Mouse (Mus musculus): ENCODE measurements around the gene Map1lc3b. TPM values are rescaled to one million over a fixed set of nuclear protein-coding genes. Genes with fewer than 3 reads are reported as not detected.
A peak's percentile ranks its signal among the peaks of the same experiment; 100 is the strongest.

Map1lc3b gene
- 349 and 352 TPM in 2 replicates for polyA plus RNA-seq (2015; fragmentation: Nextera tagmentation; extraction: Ambion mirVana)

DNA sequence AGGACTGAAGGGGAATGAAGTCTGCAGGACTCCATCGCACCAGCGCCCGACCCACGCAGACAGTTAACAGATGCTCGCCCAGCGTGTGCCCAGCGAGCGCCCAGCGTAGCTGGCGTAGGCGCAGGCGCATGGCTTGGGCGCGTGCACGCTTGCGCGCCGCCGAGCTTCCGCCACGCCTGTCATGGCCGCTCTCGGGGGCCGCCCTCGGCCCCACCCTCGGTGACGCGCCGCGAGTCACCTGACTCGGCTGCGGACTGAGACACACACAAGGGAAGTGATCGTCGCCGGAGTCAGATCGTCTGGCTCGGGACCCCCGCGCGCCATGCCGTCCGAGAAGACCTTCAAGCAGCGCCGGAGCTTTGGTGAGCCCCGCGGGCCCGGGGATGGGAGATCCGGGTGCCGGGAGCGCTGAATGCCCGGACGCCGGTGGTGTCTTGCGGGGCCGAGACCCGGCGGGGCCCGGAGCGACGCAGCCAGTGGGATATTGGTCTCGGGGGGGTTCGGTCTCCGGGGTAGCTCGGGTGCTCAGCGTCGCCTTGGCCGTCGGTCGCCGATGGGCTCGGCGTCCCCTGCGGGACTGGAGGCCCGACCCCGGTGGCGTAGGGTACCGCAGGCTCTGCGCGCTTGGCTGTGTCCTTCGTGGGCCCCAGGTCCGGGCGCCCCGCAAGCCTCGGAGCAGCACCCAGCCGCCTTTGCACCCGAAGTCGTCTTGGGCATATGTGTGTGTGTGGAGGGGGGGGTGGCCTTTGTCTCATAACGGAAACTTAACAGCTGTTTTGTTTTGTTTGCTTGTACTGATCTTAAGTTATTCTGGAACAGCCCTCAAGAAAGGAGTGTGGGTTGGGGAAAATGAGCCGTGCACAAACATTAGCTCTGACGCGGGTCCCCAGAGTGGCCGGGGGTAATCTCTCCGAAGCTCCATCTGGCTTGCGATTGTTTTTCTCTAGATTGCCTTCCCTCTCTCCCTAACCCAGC is at the start of gene Map1lc3b:
Map1lc3b (plus strand) TSS at position 159 of the 975 bp plus-strand sequence.
- peaks cover 10% of the 10 kb centered on the region for H3K36me3 ChIP-seq
- no peaks in the 10 kb centered on the region for H3K9me3 ChIP-seq
- H3K27me3 ChIP-seq: no peaks in the 10 kb centered on the region
- H3K4me2 ChIP-seq: peak within 1 kb of the TSS; percentile 87
- ATAC-seq (ENCODE audit: low FRiP score, low read depth): peak; percentile 86
- H3K4me3 ChIP-seq: peak within 1 kb of the TSS; percentile 88
- WGBS: under 1% methylated on average over 93 of the region's 94 CpGs
- H3K27ac ChIP-seq (replicated peaks): peak within 1 kb of the TSS; percentile 84
- peaks cover 33% of the 10 kb centered on the region for H3K4me1 ChIP-seq (replicated peaks)
- peak within 1 kb of the TSS; percentile 85 for H3K9ac ChIP-seq

DNA sequence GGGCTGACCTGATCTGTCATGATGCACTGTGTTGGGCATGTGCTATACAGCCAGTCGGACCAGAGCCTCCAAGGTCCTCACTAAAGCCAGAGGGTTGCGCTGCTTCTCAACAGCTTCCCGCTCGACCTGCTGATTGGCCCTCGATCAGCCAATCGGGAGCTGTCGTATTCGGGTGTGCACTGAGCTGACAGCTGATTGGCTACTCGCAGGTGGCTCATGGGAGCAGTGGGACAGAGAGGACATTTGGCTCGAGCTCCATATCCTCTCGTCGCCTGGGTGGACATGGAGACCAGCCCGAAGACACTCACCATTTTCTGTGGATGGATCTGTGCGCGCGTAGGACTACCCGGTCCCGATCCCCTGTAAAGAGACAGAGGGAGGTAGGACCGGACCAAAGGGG is 48.3 kb upstream of the Map1lc3b start:
- no peak overlapping the region for H3K9ac ChIP-seq
- 82% methylated on average over 19 of the region's 19 CpGs for WGBS

DNA sequence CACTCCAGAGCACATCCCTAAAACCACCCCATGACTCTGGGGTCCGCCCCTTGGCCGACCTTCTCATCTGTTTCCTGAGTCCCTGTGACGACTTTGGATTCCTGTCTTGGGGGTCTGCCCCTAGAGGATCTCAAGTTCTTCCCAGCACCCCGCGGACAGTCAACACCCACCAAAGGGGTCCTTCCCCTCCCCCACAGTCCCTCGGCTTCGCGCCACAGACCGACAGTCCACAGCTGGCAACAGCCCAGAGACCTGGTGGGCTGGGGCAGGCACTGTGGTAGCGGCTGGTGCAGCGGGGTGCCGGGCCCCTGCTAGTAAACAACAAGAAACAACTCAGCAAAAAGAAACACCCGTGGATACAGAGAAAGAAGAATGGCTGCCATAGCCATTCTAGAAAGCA is 47.3 kb upstream of the Map1lc3b start:
- H3K27me3 ChIP-seq: no peaks in the 10 kb centered on the region
- no peaks in the 10 kb centered on the region for H3K9me3 ChIP-seq
- H3K4me1 ChIP-seq (replicated peaks): 0 out of 2 replicates have a peak, but pooled peaks cover 3% of the 10 kb centered on the region
- no peak overlapping the region for H3K4me2 ChIP-seq
- H3K36me3 ChIP-seq: no peaks in the 10 kb centered on the region
- ATAC-seq (ENCODE audit: low FRiP score, low read depth): no peak
- no peak overlapping the region for H3K4me3 ChIP-seq
- H3K27ac ChIP-seq (replicated peaks): no peak overlapping the region
- 47% methylated on average over 13 of the region's 13 CpGs for WGBS
- H3K9ac ChIP-seq: no peak overlapping the region

More for the DNA sequence above, 48.3 kb upstream of the Map1lc3b start:
- H3K27me3 ChIP-seq: no peaks in the 10 kb centered on the region
- H3K4me2 ChIP-seq: no peak overlapping the region
- H3K9me3 ChIP-seq: no peaks in the 10 kb centered on the region
- no peaks in the 10 kb centered on the region for H3K36me3 ChIP-seq
- no peak overlapping the region for H3K4me3 ChIP-seq
- ATAC-seq (ENCODE audit: low FRiP score, low read depth): no peak
- no peaks in the 10 kb centered on the region for H3K4me1 ChIP-seq (replicated peaks)
- no peak overlapping the region for H3K27ac ChIP-seq (replicated peaks)

DNA sequence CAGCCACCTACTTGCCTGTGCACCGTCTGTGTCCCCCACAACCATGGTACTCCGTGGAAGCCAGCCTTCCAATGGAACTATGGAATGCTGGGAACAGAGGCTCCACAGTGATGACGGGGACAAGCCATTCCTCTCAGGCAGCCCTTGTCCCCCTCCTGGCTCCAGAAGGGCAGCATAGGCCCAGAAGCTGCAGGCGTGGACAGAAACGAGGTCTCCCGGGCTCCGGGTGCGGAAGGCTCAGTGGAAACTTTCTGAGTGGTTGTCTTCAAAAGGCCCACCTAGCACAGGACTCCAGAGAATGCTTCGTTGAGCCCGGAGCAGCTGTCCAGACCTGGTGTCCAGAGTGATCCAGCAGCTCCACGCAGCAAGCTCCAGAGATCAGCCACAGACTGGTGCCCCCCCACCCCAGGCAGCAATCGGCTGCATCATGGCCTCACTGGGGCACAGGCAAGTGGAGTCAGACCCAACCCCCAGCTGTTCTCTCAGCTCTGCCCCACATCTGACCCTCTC is 45.8 kb upstream of the Map1lc3b start, which contains the start of gene 1700018B08Rik:
1700018B08Rik (minus strand) TSS at position 45 of the 510 bp plus-strand sequence.
- no peaks in the 10 kb centered on the region for H3K27me3 ChIP-seq
- H3K27ac ChIP-seq (replicated peaks): no peak within 1 kb of the TSS
- WGBS: 89% methylated on average over 12 of the region's 12 CpGs
- H3K4me2 ChIP-seq: no peak within 1 kb of the TSS
- no peaks in the 10 kb centered on the region for H3K9me3 ChIP-seq
- H3K9ac ChIP-seq: no peak within 1 kb of the TSS
- no peak for ATAC-seq (ENCODE audit: low FRiP score, low read depth)
- no peak within 1 kb of the TSS for H3K4me3 ChIP-seq
- H3K36me3 ChIP-seq: no peaks in the 10 kb centered on the region
- 0 out of 2 replicates have a peak, but pooled peaks cover 3% of the 10 kb centered on the region for H3K4me1 ChIP-seq (replicated peaks)

DNA sequence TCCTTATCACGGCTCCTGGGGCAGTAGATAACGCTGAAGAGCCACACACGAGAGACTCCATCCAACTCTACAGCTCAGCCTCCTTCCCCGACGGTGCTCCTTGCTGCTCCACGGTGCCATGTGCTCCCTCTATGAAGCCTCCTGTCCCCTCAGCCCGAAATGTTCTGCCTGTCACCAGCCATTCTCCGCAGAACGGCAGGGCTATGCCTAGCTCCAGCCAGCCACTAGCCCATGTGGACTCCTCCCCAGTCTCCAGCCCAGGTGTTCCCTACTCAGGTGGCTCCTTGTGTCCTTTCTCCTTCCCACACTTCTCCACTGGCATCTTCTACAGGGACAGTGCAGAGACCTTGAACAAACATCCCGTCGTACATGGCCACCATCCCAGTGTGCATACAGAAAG is 45.2 kb upstream of the Map1lc3b start:
- H3K27me3 ChIP-seq: no peaks in the 10 kb centered on the region
- WGBS: 80% methylated on average over 11 of the region's 11 CpGs
- no peaks in the 10 kb centered on the region for H3K9me3 ChIP-seq
- H3K4me3 ChIP-seq: no peak overlapping the region
- H3K36me3 ChIP-seq: no peaks in the 10 kb centered on the region
- H3K4me1 ChIP-seq (replicated peaks): 0 out of 2 replicates have a peak, but pooled peaks cover 3% of the 10 kb centered on the region
- H3K27ac ChIP-seq (replicated peaks): no peak overlapping the region
- H3K4me2 ChIP-seq: no peak overlapping the region
- H3K9ac ChIP-seq: no peak overlapping the region
- no peak for ATAC-seq (ENCODE audit: low FRiP score, low read depth)

DNA sequence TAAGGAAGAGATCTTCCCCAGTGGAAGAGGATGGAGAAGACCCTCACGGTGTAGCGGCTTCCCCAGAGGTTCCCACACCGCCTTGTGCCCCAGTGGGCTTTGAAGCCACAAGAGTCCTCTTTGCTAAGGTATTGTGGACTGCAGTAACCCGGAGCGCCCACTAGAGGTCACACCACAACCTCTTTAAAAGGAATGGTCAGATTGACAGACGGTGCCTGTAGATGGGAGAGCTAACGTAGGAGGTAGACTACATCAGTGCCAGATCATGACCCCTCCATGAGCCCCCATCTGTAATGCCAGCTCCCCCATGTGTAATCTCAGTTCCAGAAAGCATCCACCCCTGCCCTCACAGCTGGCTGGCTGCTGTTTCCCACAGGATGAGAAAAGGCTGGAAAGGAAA is 43.0 kb upstream of the Map1lc3b start:
- no peak overlapping the region for H3K4me3 ChIP-seq
- H3K27ac ChIP-seq (replicated peaks): no peak overlapping the region
- 0 out of 2 replicates have a peak, but pooled peaks cover 3% of the 10 kb centered on the region for H3K4me1 ChIP-seq (replicated peaks)
- H3K27me3 ChIP-seq: no peaks in the 10 kb centered on the region
- 12% methylated on average over 7 of the region's 7 CpGs for WGBS
- no peak overlapping the region for H3K9ac ChIP-seq
- peak; percentile 36; the same call in 1 of the 2 replicates for ATAC-seq (ENCODE audit: low FRiP score, low read depth)
- no peak overlapping the region for H3K4me2 ChIP-seq
- no peaks in the 10 kb centered on the region for H3K9me3 ChIP-seq
- peaks cover 19% of the 10 kb centered on the region for H3K36me3 ChIP-seq

DNA sequence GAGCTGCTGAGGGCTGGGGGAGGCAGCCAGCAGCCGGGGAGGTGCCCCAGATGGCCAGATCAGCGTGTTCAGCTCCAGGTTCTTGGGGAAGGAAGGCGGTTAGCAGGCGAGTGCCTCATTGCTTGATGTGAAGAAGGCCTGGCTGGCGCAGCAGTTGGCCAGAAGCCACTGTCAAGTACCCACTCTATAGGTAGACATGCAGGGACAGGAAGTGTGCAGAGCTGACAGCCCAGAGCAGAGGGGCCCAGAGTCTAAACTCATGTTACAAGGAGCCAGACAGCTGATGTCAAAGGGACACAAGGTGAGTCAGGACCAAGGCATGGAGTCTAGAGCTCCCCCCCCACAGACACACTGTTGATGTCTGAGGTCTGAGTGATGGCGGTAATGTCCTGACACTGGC is 40.1 kb upstream of the Map1lc3b start:
- 92% methylated on average over 6 of the region's 6 CpGs for WGBS
- peaks cover 41% of the 10 kb centered on the region for H3K36me3 ChIP-seq

DNA sequence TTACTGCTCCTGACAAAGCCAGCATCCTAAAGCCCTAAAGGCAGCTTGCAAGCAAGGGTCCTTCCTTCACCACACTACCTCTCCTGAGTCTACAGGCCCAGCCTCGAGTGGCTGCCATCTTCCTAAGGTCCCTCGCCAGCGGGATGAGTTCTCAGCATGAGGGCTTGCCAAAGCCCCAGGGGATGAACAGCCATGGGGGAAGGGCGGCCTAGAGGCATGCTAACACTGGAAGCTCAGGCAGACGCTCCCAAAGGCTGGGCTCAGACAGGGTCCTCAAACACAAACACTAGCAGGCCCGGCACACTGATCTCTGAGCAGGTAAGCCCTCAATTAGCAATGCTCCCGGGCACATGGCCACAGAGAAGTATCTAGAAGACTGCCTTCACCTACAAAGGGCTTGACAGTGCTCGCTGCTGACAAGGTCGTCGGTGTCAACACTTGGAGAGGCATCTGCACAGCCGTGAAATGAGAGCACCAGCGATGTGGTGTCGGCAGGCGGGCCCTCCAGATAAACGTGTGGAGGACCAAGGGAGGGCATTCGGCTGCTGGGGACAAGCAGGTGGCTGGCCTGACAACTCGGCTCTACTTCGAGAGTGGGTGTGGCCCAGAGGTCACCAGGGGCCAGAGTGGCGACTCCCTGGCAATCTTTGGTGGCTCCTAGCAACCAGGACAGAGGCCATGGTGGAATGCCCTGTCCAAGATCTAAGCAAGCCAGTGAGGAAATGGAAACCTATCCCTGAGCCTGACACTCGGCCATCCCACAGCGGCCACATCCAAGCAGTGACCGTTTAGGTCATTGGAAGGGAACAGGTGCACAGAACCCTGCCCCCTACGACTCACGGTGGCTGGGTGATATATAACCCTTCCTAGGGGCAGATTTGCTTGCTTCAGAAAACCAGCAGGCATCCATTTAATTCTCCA is 38.8 kb upstream of the Map1lc3b start:
- H3K9me3 ChIP-seq: no peaks in the 10 kb centered on the region

More for the DNA sequence above, 40.1 kb upstream of the Map1lc3b start:
- no peaks in the 10 kb centered on the region for H3K9me3 ChIP-seq
- no peak overlapping the region for H3K4me2 ChIP-seq
- ATAC-seq (ENCODE audit: low FRiP score, low read depth): no peak
- no peak overlapping the region for H3K4me3 ChIP-seq
- no peak overlapping the region for H3K9ac ChIP-seq
- 0 out of 2 replicates have a peak, but pooled peaks cover 3% of the 10 kb centered on the region for H3K4me1 ChIP-seq (replicated peaks)
- H3K27me3 ChIP-seq: no peaks in the 10 kb centered on the region
- no peak overlapping the region for H3K27ac ChIP-seq (replicated peaks)

DNA sequence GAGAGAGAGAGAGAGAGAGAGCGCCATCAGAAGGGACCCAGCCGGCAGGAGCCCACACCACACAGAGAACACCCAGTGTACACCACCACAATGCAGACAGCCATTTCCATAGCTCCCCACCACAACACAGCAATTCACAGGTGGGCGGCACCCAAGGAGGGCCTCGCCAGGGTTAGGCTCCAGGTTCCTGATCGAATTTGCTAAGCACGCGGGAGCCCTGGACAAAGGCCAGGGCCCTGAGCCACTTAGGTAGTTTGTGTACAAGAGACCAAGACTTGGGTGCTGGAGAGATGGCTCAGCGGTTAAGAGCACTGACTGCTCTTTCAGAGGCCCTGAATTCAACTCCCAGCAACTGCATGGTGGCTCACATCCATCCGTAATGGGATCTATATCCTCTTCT is 37.7 kb upstream of the Map1lc3b start:
- no peaks in the 10 kb centered on the region for H3K9me3 ChIP-seq
- no peak overlapping the region for H3K4me2 ChIP-seq
- ATAC-seq (ENCODE audit: low FRiP score, low read depth): no peak
- no peak overlapping the region for H3K4me3 ChIP-seq
- peaks cover 41% of the 10 kb centered on the region for H3K36me3 ChIP-seq
- no peaks in the 10 kb centered on the region for H3K27me3 ChIP-seq
- no peak overlapping the region for H3K27ac ChIP-seq (replicated peaks)
- H3K9ac ChIP-seq: no peak overlapping the region
- H3K4me1 ChIP-seq (replicated peaks): no peaks in the 10 kb centered on the region
- WGBS: 92% methylated on average over 9 of the region's 9 CpGs

More for the DNA sequence above, 38.8 kb upstream of the Map1lc3b start:
- Histone ChIP-seq H3K9ac (no peak overlapping the region), H3K4me1 (replicated peaks) (0 out of 2 replicates have a peak, but pooled peaks cover 3% of the 10 kb centered on the region), H3K27ac (replicated peaks) (no peak overlapping the region), H3K36me3 (peaks cover 41% of the 10 kb centered on the region), H3K4me3 (no peak overlapping the region), H3K27me3 (no peaks in the 10 kb centered on the region), H3K4me2 (no peak overlapping the region)
- 59% methylated on average over 24 of the region's 24 CpGs for WGBS
- ATAC-seq (ENCODE audit: low FRiP score, low read depth): no peak

DNA sequence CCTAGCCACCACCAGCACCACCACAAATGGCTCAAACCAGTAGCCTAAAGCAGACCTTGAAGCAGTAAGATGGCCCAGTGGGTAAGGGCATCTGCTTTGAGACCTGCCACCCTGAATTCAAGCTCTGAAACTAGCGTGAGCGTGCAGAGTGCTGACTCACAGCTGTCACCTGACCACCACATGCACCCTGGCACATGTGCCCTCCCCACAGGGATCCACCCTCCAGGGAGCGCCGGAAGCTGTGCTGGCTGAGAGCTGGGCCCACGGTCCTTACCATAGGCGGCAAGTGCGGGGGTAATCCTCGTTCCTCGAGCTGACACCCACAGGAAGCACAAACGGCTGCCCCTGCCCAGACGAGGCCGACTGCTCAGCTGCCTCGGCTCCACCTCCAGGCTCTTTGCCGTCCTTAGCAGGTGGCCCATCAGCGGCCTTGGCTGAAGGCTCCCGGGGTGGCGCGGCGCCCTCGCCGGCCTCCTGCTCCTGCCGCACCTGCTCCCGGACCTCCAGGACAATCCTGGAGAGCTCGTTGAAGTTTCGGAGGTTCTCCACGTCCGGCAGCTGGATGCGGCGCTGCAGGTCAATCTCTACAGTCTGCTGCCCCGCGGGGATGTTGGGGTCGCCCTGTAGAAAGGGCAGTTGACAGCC is 36.2 kb upstream of the Map1lc3b start:
- Histone ChIP-seq H3K9ac (no peak overlapping the region), H3K9me3 (no peaks in the 10 kb centered on the region), H3K27ac (replicated peaks) (no peak overlapping the region), H3K36me3 (peaks cover 49% of the 10 kb centered on the region), H3K4me3 (no peak overlapping the region), H3K4me1 (replicated peaks) (no peaks in the 10 kb centered on the region), H3K27me3 (no peaks in the 10 kb centered on the region), H3K4me2 (no peak overlapping the region)
- 94% methylated on average over 32 of the region's 32 CpGs for WGBS
- no peak for ATAC-seq (ENCODE audit: low FRiP score, low read depth)

DNA sequence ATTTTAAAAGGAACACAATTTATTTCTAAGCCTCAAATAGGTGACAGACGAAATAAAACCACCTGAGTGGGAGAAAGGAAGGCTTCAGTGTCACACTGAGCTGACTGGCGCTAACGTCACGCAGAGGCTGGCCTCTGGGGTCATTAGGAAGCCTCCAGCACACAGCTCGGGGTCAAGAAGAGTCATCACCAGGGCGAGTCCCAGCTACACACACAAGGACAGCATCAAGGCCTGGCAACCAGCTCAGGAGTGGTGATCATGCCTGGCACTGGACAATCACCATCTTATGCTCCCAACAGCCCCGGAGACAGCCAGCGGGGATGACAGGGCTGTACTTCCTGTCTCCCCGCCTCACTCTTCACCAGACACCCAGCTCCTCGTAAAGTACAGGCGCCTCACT is 32.4 kb upstream of the Map1lc3b start:
- Histone ChIP-seq H3K36me3 (peaks cover 38% of the 10 kb centered on the region), H3K27ac (replicated peaks) (no peak overlapping the region), H3K4me1 (replicated peaks) (no peaks in the 10 kb centered on the region), H3K27me3 (no peaks in the 10 kb centered on the region), H3K4me2 (no peak overlapping the region), H3K4me3 (no peak overlapping the region), H3K9me3 (no peaks in the 10 kb centered on the region), H3K9ac (no peak overlapping the region)
- 90% methylated on average over 11 of the region's 11 CpGs for WGBS
- no peak for ATAC-seq (ENCODE audit: low FRiP score, low read depth)

Data from hindbrain, embryonic 15.5 days (tissue).